Mouse (Mus musculus) heart, embryonic 13.5 days (tissue): ENCODE measurements around the gene H1f0. TPM values are rescaled to one million over a fixed set of nuclear protein-coding genes. Genes with fewer than 3 reads are reported as not detected.

Experiments
- ATAC-seq: fragments of 200-750 bp; cut with Nextera tagmentation; 2 replicates; pipeline ENCODE4 v1.8.0; 2017; ENCODE audit warnings: moderate TSS enrichment; ENCODE audit not compliant: insufficient number of reproducible peaks, low FRiP score, low TSS enrichment; ENCODE audit errors: extremely low read depth
- H3K27ac ChIP-seq: fragments of 300-500 bp; sonication (generic); replicated peaks from 2 replicates; pipeline ENCODE4 v1.5.1; 2015; ENCODE audit warnings: moderate library complexity, mild to moderate bottlenecking, inconsistent platforms
- H3K27me3 ChIP-seq: fragments of 300-500 bp; sonication (generic); replicated peaks from 2 replicates; pipeline ENCODE4 v1.6.1; 2015; ENCODE audit warnings: mild to moderate bottlenecking, inconsistent platforms
- H3K36me3 ChIP-seq: fragments of 300-500 bp; sonication (generic); 2 replicates; pipeline ENCODE4 v1.6.1; 2015; ENCODE audit warnings: mild to moderate bottlenecking, inconsistent platforms
- H3K4me1 ChIP-seq: fragments of 300-500 bp; sonication (generic); 2 replicates; pipeline ENCODE4 v1.6.1; 2015; ENCODE audit warnings: inconsistent platforms
- H3K4me2 ChIP-seq: fragments of 300-500 bp; sonication (generic); 2 replicates; pipeline ENCODE4 v1.6.1; 2015; ENCODE audit warnings: inconsistent platforms, mild to moderate bottlenecking, moderate library complexity
- H3K4me3 ChIP-seq: fragments of 300-500 bp; sonication (generic); 2 replicates; pipeline ENCODE4 v1.5.1; 2015; ENCODE audit warnings: moderate library complexity, mild to moderate bottlenecking, inconsistent platforms
- H3K9ac ChIP-seq: fragments of 300-500 bp; sonication (generic); 2 replicates; pipeline ENCODE4 v1.6.1; 2015; ENCODE audit warnings: inconsistent platforms, mild to moderate bottlenecking, moderate library complexity
- H3K9me3 ChIP-seq: fragments of 300-500 bp; sonication (generic); 2 replicates; pipeline ENCODE4 v1.6.1; 2016; ENCODE audit warnings: inconsistent platforms
- WGBS: fragments of 180-500 bp; shearing (Covaris S2); methylation state at CpG from one replicate; pipeline ENCODE4 v1.1.7; 2015; ENCODE audit warnings: mixed read lengths; 5-methylcytosine and 5-hydroxymethylcytosine counted together
- polyA plus RNA-seq: library from polyadenylated mRNA; unstranded; fragments of >200 nt; fragmentation: Nextera tagmentation; extraction: Ambion mirVana; gene quantifications from 2 replicates; pipeline ENCODE4 v1.2.1, GENCODE M21; 2015

The H1f0 gene
- polyA plus RNA-seq = 237 and 238 TPM in 2 replicates

GRCm38 (mm10) chr15:79028237-79028738, at the start of gene H1f0:
Gene H1f0, plus strand, starts transcription at chr15:79028450.
- H3K4me2 ChIP-seq = peak within 1 kb of the TSS; percentile 98
- whole genome bisulfite sequencing = under 1% methylated on average over 50 of the region's 58 CpGs
- H3K9ac ChIP-seq = peak within 1 kb of the TSS; percentile 99
- H3K4me1 ChIP-seq = peaks cover 44% of the 10 kb centered on the region
- H3K9me3 ChIP-seq = no peaks in the 10 kb centered on the region
- H3K27ac ChIP-seq = peak within 1 kb of the TSS; percentile 97
- ATAC-seq = peak; percentile 52; the same call in 1 of the 2 replicates
- no peaks in the 10 kb centered on the region for H3K36me3 ChIP-seq
- H3K27me3 ChIP-seq = peaks cover 15% of the 10 kb centered on the region
- H3K4me3 ChIP-seq = peak within 1 kb of the TSS; percentile 77

GRCm38 (mm10) chr15:78978875-78979274, 49.4 kb upstream of the H1f0 start:
- Histone ChIP-seq H3K4me2 (peak overlapping the region; percentile 1), H3K27me3 (no peaks in the 10 kb centered on the region; the same call in 1 of the 2 replicates), H3K27ac (peak overlapping the region; percentile 64), H3K9ac (peak overlapping the region; percentile 65), H3K9me3 (no peaks in the 10 kb centered on the region), H3K4me1 (peaks cover 38% of the 10 kb centered on the region), H3K4me3 (no peak overlapping the region), H3K36me3 (no peaks in the 10 kb centered on the region)
- ATAC-seq = peak; percentile 14; the same call in 1 of the 2 replicates
- WGBS = 4% methylated on average over 4 of the region's 4 CpGs

DNA sequence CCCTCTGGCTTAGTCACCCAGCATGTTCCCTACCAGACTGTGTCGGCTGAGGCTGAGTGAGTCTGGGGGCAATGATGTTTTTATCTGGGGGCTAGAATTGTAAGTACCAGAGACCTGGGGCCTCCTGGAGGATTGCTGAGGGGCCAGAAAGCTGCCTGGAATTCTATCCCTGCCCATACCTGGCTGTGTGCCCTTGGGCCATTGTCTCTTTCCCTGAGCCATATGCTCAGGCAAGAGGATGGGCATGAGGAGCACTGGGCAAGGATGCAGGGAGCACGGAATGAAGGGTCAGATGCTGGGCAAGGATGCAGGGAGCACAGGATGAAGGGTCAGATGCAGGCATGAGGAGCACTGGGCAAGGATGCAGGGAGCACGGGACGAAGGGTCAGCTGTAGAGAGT, 48.2 kb upstream of the H1f0 start:
- Histone ChIP-seq H3K27me3 (no peaks in the 10 kb centered on the region; the same call in 1 of the 2 replicates), H3K4me3 (no peak overlapping the region), H3K4me1 (peaks cover 50% of the 10 kb centered on the region), H3K36me3 (no peaks in the 10 kb centered on the region), H3K9ac (peak overlapping the region; percentile 3; the same call in 1 of the 2 replicates), H3K9me3 (no peaks in the 10 kb centered on the region), H3K4me2 (no peak overlapping the region), H3K27ac (no peak overlapping the region)
- ATAC-seq = no peak
- 82% methylated on average over 4 of the region's 4 CpGs for WGBS

GRCm38 (mm10) chr15:78982658-78983435, 45.4 kb upstream of the H1f0 start:
- peaks cover 74% of the 10 kb centered on the region for H3K4me1 ChIP-seq

DNA sequence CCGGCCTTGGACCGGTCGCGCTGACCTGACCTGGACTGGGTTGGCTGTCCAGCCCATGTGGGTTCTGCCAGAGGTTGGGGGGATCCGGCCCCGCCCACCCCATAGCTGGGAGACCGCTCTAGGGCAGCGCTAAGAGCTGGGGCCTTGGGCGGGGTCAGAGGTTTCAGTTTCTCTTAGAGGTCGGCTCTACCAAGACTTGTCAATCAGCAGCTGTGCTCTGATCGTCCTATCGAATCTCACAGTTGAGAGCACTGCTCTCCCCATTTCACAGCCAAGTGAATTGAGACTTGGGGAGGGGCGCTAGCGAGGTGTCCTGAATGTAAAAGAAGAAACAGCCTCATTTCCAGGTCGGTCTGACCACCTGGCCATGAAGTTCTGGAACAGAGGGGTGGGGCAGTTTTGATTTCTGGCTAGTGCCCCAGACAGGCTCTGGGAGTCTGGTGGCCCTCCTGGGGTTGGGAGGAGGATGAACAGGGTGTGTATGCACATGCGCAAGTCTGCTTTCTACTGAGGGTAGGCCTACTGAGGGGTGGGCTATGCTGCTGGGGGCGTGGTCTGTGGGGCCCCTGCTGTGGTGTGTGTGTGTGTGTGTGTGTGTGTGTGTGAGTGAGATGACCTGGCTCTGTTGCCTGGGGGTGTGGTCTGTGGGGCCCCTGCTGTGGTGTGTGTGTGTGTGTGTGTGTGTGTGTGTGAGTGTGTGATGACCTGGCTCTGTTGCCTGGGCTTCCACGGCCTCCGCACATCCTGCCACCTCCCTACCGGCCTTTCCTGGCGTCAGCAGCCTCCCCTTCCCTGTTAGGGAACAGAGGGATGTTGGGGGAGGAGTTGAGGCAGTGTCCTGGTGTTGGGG, 44.6 kb upstream of the H1f0 start:
- Histone ChIP-seq H3K9ac (peak overlapping the region; percentile 96), H3K27me3 (no peaks in the 10 kb centered on the region), H3K4me3 (peak overlapping the region; percentile 97), H3K4me2 (peak overlapping the region; percentile 90), H3K4me1 (peaks cover 76% of the 10 kb centered on the region), H3K9me3 (no peaks in the 10 kb centered on the region), H3K36me3 (peaks cover 10% of the 10 kb centered on the region), H3K27ac (peak overlapping the region; percentile 95)
- WGBS = 1% methylated on average over 21 of the region's 21 CpGs
- ATAC-seq = peak; percentile 55

More at GRCm38 (mm10) chr15:78982658-78983435, 45.4 kb upstream of the H1f0 start:
- peak overlapping the region; percentile 90 for H3K4me2 ChIP-seq
- no peaks in the 10 kb centered on the region for H3K9me3 ChIP-seq
- H3K27me3 ChIP-seq = no peaks in the 10 kb centered on the region
- H3K27ac ChIP-seq = peak overlapping the region; percentile 95
- peak overlapping the region; percentile 97 for H3K4me3 ChIP-seq
- H3K36me3 ChIP-seq = peaks cover 2% of the 10 kb centered on the region
- peak; percentile 81 for ATAC-seq
- H3K9ac ChIP-seq = peak overlapping the region; percentile 96
- under 1% methylated on average over 62 of the region's 67 CpGs for WGBS

- WGBS = 24% methylated on average over 5 of the region's 5 CpGs
These were observed 43.9 kb upstream of the H1f0 start for GRCm38 (mm10) chr15:78984286-78984778.

DNA sequence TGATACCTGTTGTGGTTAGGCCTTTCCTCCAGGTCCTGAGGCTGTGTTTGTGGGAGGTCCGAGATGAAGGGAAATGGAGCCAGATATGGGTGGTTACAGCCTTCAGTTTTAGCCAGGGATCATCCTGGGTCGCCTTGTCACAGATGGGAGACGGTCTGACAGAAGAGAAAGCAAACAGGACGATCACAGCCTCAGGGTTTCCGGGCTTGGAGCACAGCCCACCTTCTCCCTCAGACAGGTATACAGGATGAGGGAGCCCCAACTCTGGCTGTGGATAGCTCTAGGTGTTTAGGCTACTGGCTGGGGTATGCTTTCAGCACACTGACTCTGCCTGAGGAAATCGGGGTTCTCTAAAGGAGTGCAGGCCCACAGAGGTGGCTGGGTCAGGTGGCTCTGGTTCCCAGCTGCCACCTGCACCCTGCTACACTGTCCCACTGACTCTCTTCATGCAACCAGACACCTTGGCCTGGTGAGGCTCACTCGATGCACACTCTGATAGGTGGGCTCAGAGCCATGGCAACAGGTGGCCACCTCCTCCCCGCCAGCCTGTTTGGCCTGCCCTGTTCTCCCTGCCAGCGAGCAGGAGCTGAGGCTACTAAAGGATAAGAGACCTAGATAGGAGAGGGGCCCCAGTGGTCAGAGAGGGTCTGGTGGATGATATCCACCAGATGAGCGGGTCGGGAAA, 41.6 kb upstream of the H1f0 start:
- Histone ChIP-seq H3K4me2 (no peak overlapping the region), H3K9ac (peak overlapping the region; percentile 63)
- ATAC-seq = no peak

More at GRCm38 (mm10) chr15:78984286-78984778, 43.9 kb upstream of the H1f0 start:
- Histone ChIP-seq H3K27ac (peak overlapping the region; percentile 95), H3K36me3 (peaks cover 17% of the 10 kb centered on the region), H3K4me2 (peak overlapping the region; percentile 90), H3K9ac (peak overlapping the region; percentile 96), H3K4me3 (peak overlapping the region; percentile 97), H3K27me3 (no peaks in the 10 kb centered on the region), H3K4me1 (peaks cover 76% of the 10 kb centered on the region), H3K9me3 (no peaks in the 10 kb centered on the region)
- no peak for ATAC-seq

DNA sequence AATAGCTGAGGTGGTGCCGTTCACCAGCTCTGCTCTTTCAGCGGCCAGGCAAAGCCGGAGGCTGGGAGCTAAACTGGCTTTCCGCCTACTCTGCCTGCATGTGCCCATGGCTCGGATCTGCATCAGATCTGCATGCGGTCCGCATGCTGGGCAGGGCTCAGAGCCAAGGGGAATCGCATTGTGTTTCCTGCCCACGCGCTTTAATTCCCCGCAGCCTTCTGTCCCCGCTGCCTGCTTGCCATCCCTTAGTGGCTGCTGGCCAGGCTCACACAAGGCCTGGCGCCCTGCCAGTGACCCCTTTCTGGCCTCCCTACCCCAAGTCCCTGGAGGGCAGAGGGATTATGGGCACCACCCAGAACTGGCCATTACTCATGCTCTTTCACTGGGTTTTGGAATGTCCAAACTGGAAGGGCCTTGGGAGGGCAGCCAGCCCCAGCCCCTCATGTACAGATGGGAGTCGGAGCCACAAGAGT, 39.7 kb upstream of the H1f0 start:
- Histone ChIP-seq H3K4me2 (peak overlapping the region; percentile 18; the same call in 1 of the 2 replicates), H3K4me3 (no peak overlapping the region), H3K9me3 (no peaks in the 10 kb centered on the region), H3K9ac (peak overlapping the region; percentile 63), H3K4me1 (peaks cover 67% of the 10 kb centered on the region), H3K27ac (peak overlapping the region; percentile 62), H3K27me3 (no peaks in the 10 kb centered on the region), H3K36me3 (peaks cover 59% of the 10 kb centered on the region)
- ATAC-seq = no peak
- 53% methylated on average over 14 of the region's 14 CpGs for WGBS

More for the DNA sequence above, 41.6 kb upstream of the H1f0 start:
- Histone ChIP-seq H3K9me3 (no peaks in the 10 kb centered on the region), H3K27me3 (no peaks in the 10 kb centered on the region), H3K4me1 (peaks cover 76% of the 10 kb centered on the region), H3K36me3 (peaks cover 40% of the 10 kb centered on the region), H3K4me3 (no peak overlapping the region), H3K27ac (no peak overlapping the region)
- 39% methylated on average over 11 of the region's 11 CpGs for WGBS

DNA sequence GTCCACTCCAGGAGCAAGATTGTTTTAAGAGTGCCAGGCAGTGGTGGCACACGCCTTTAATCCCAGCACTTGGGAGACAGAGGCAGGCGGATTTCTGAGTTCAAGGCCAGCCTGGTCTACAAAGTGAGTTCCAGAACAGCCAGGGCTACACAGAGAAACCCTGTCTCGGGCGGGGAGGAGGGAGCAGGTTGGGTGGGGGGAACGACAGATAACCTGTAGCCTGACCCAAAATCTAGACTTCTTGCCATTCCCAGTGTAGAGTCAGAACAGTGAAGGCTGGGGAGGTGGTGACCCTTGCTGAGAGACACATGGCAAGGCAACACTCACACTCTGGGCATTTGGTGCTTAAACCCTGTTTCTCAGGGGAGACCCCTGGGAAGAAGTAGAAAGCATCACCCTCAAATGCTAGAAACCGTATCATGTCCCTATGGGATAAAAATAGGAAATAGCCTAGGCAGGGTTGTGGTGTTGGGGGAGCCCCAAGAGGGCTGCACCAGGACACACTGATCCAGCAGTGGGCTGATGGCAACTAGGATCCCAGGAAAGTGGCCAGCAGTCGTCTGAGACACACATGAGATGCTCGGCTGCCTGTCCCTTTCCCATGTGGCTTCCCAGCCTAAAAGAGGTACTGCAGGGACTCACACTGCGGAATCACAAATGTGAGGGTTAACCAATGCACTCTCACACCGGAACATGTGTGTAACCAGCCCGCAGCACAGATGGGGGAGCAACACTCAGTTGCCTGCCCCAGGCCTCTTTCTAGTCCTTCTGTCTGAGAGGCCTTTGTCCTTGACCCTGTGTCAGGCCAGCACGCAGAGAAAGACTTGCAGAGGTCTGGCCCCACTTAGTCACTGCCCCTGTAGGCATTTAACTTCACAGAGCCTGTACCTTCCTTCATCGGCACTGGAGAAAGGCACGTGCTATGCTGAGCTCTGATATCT, 38.8 kb upstream of the H1f0 start:
- peaks cover 68% of the 10 kb centered on the region for H3K36me3 ChIP-seq
- H3K4me1 ChIP-seq = peaks cover 58% of the 10 kb centered on the region
- H3K4me3 ChIP-seq = no peak overlapping the region
- H3K9ac ChIP-seq = peak overlapping the region; percentile 63
- H3K9me3 ChIP-seq = no peaks in the 10 kb centered on the region
- no peak for ATAC-seq
- H3K4me2 ChIP-seq = no peak overlapping the region
- no peaks in the 10 kb centered on the region for H3K27me3 ChIP-seq
- WGBS = 74% methylated on average over 14 of the region's 14 CpGs
- peak overlapping the region; percentile 62 for H3K27ac ChIP-seq

GRCm38 (mm10) chr15:78990093-78990463, 38.2 kb upstream of the H1f0 start:
- Histone ChIP-seq H3K4me1 (peaks cover 52% of the 10 kb centered on the region), H3K27ac (peak overlapping the region; percentile 62), H3K9me3 (no peaks in the 10 kb centered on the region), H3K36me3 (peaks cover 74% of the 10 kb centered on the region), H3K4me2 (no peak overlapping the region), H3K27me3 (no peaks in the 10 kb centered on the region), H3K4me3 (no peak overlapping the region), H3K9ac (no peak overlapping the region)
- WGBS = 84% methylated on average over 9 of the region's 9 CpGs
- ATAC-seq = no peak
